Mouse (Mus musculus): ENCODE data around the gene Ten1. TPM values are rescaled to one million over a fixed set of nuclear protein-coding genes. Genes with fewer than 3 reads are reported as not detected.
A peak's percentile ranks its signal among the peaks of the same experiment; 100 is the strongest.

Gene Ten1
- total and polyA plus RNA-seq, 3 experiments: 70.4 to 76.5 (median 74.4) TPM

- TF ChIP-seq CTCF (conservative IDR thresholded peaks at IDR 0.05 in 1 of 2, IDR thresholded peaks at IDR 0.05 in 1 of 2; ENCODE audit: low read depth in 2 of 2, low read length in 2 of 2) (no peak), ZKSCAN1 (IDR thresholded peaks at IDR 0.05; ENCODE audit: borderline replicate concordance, low read depth, low read length) (no peak), UBTF (IDR thresholded peaks at IDR 0.05; ENCODE audit: low read depth, low read length) (no peak), TBP (conservative IDR thresholded peaks at IDR 0.05; ENCODE audit: low read depth, low read length) (no peak), ETS1 (conservative IDR thresholded peaks at IDR 0.05; ENCODE audit: low read depth, low read length) (no peak), NRF1 (IDR thresholded peaks at IDR 0.05; ENCODE audit: low read depth, low read length) (no peak), CHD2 (IDR thresholded peaks at IDR 0.05; ENCODE audit: low read length) (no peak), MAX (IDR thresholded peaks at IDR 0.05; ENCODE audit: low read length) (no peak), MAZ (IDR thresholded peaks at IDR 0.05; ENCODE audit: low read depth, low read length) (no peak), JUND (conservative IDR thresholded peaks at IDR 0.05; ENCODE audit: low read depth, low read length) (no peak), RCOR1 (conservative IDR thresholded peaks at IDR 0.05; ENCODE audit: low read depth, low read length) (no peak), POLR2A (IDR thresholded peaks at IDR 0.05; ENCODE audit: low read depth, low read length) (no peak), PAX5 (IDR thresholded peaks at IDR 0.05; ENCODE audit: low read length) (no peak), ZC3H11A (IDR thresholded peaks at IDR 0.05; ENCODE audit: low read depth, low read length) (no peak), EP300 (IDR thresholded peaks at IDR 0.05; ENCODE audit: low read length) (no peak), SMC3 (IDR thresholded peaks at IDR 0.05; ENCODE audit: low read depth, low read length) (no peak), IRF4 (IDR thresholded peaks at IDR 0.05; ENCODE audit: low read depth, low read length) (no peak)
- no peak for DNase-seq (ENCODE audit: extremely low read depth)
- Histone ChIP-seq H3K4me1 (ENCODE audit: control insufficient read depth in 1 of 2, insufficient read depth in 2 of 2) (peaks cover 14 to 40% of the 10 kb centered on the region in 2 experiments), H3K27ac (ENCODE audit: insufficient read depth, low read depth) (no peak overlapping the region), H3K4me2 (ENCODE audit: insufficient read depth, low read depth, poor library complexity, severe bottlenecking) (peak overlapping the region; percentile 64), H3K36me3 (replicated peaks in 1 of 2; ENCODE audit: control insufficient read depth in 1 of 2, insufficient read depth in 1 of 2, low read length in 1 of 2) (peaks cover 0 to 20% of the 10 kb centered on the region in 2 experiments), H3K27me3 (replicated peaks) (no peaks in the 10 kb centered on the region), H3K9me3 (replicated peaks; ENCODE audit: low read length) (no peaks in the 10 kb centered on the region), H3K4me3 (replicated peaks in 1 of 3; ENCODE audit: low read depth in 2 of 3, low read length in 2 of 3, poor library complexity in 1 of 3) (peak overlapping the region in 1 of 3 experiments; percentile 11), H3K79me2 (replicated peaks; ENCODE audit: control insufficient read depth, extremely low read depth, insufficient read depth, poor library complexity, severe bottlenecking) (peaks cover 10% of the 10 kb centered on the region), H3K9ac (ENCODE audit: insufficient read depth, low read depth) (peak overlapping the region; percentile 27; the same call in 1 of the 2 replicates)
- dilution Hi-C loops (cut with MboI; ENCODE audit: extremely low pct_ligation_motif_present, extremely low pct_unique_long_range_greater_than_20kb, low sequenced_read_pairs) (no loop called here), in situ Hi-C loops (cut with MboI; ENCODE audit: low pct_ligation_motif_present, low pct_unique_long_range_greater_than_20kb, low sequenced_read_pairs) (no loop called here)
Observed at GRCm38 (mm10) chr11:116197584-116197906, 1.1 kb upstream of the Ten1 start.

- Histone ChIP-seq H3K36me3 (replicated peaks in 1 of 2; ENCODE audit: control insufficient read depth in 1 of 2, insufficient read depth in 1 of 2, low read length in 1 of 2) (peaks cover 0 to 20% of the 10 kb centered on the region in 2 experiments), H3K27me3 (replicated peaks) (no peaks in the 10 kb centered on the region), H3K27ac (ENCODE audit: insufficient read depth, low read depth) (0 out of 2 replicates have a peak overlapping the region, but pooled peaks have one; percentile 14), H3K9me3 (replicated peaks; ENCODE audit: low read length) (no peaks in the 10 kb centered on the region), H3K4me1 (ENCODE audit: control insufficient read depth in 1 of 2, insufficient read depth in 2 of 2) (peaks cover 14 to 40% of the 10 kb centered on the region in 2 experiments), H3K4me3 (replicated peaks in 1 of 3; ENCODE audit: low read depth in 2 of 3, low read length in 2 of 3, poor library complexity in 1 of 3) (peak overlapping the region; percentile 73 to 77 (median 74)), H3K9ac (ENCODE audit: insufficient read depth, low read depth) (peak overlapping the region; percentile 94), H3K79me2 (replicated peaks; ENCODE audit: control insufficient read depth, extremely low read depth, insufficient read depth, poor library complexity, severe bottlenecking) (peaks cover 10% of the 10 kb centered on the region), H3K4me2 (ENCODE audit: insufficient read depth, low read depth, poor library complexity, severe bottlenecking) (peak overlapping the region; percentile 57)
- no peak for TF ChIP-seq ETS1 (conservative IDR thresholded peaks at IDR 0.05; ENCODE audit: low read depth, low read length)
- TF ChIP-seq JUND (conservative IDR thresholded peaks at IDR 0.05; ENCODE audit: low read depth, low read length): no peak
- TF ChIP-seq NRF1 (IDR thresholded peaks at IDR 0.05; ENCODE audit: low read depth, low read length): peak; percentile 27; the same call in 1 of the 2 replicates
- TF ChIP-seq MAX (IDR thresholded peaks at IDR 0.05; ENCODE audit: low read length): peak; percentile 56
- no peak for TF ChIP-seq USF2 (conservative IDR thresholded peaks at IDR 0.05; ENCODE audit: low read depth, low read length)
- TF ChIP-seq HCFC1 (IDR thresholded peaks at IDR 0.05; ENCODE audit: low read depth, low read length): no peak
- in situ Hi-C loops (cut with MboI; ENCODE audit: low pct_ligation_motif_present, low pct_unique_long_range_greater_than_20kb, low sequenced_read_pairs) (no loop called here), dilution Hi-C loops (cut with MboI; ENCODE audit: extremely low pct_ligation_motif_present, extremely low pct_unique_long_range_greater_than_20kb, low sequenced_read_pairs) (no loop called here)
- DNase-seq (ENCODE audit: extremely low read depth): peak; percentile 27
Observed at GRCm38 (mm10) chr11:116198132-116198531, 523 bp upstream of the Ten1 start.
